Mouse (Mus musculus) lung, postnatal 0 days (tissue): ENCODE measurements around the gene Dmwd.

Experiments used
- CTCF ChIP-seq: IDR thresholded peaks from 2 replicates; pipeline ENCODE4 v1.5.1; 2016; ENCODE audit warnings: antibody characterized with exemption, mild to moderate bottlenecking
- EP300 ChIP-seq: IDR thresholded peaks from 2 replicates; pipeline ENCODE4 v1.6.1; 2016; ENCODE audit warnings: antibody characterized with exemption, mild to moderate bottlenecking, control low read depth

- TF ChIP-seq CTCF (no peak), EP300 (no peak)
Measured at GRCm38 (mm10) chr7:19054777-19055076, 21.3 kb upstream of the Dmwd start.
